Mouse (Mus musculus): ENCODE results near the gene Cacna1g. TPM values are rescaled to one million over a fixed set of nuclear protein-coding genes. Genes with fewer than 3 reads are reported as not detected.

The Cacna1g gene
- total RNA-seq (2023), result not detected

GRCm38 (mm10) chr11:94473707-94474543 is at the start of gene Cacna1g:
Gene Cacna1g, minus strand, starts transcription at chr11:94474198.

GRCm38 (mm10) chr11:94521219-94521843 is 47.3 kb upstream of the Cacna1g start, which contains the start of gene Mycbpap:
Gene Mycbpap, minus strand, starts transcription at chr11:94521742.

GRCm38 (mm10) chr11:94499661-94500152 is 25.7 kb upstream of the Cacna1g start, which contains the start of gene Epn3:
Gene Epn3, minus strand, starts transcription at chr11:94499974.

GRCm38 (mm10) chr11:94486001-94486400 is 12.0 kb upstream of the Cacna1g start, which contains the start of gene Spata20:
Gene Spata20, minus strand, starts transcription at chr11:94486179.

GRCm38 (mm10) chr11:94392672-94393109 is 81.3 kb downstream of the Cacna1g start, which contains the start of gene Abcc3:
Gene Abcc3, minus strand, starts transcription at chr11:94392997.

Other genes starting within 250 kb of the Cacna1g start
- 1.1 TPM for gene Wfikkn2, start 228.2 kb downstream of the Cacna1g start, total RNA-seq (2023)
- gene Gm21885, start 192.3 kb downstream of the Cacna1g start, total RNA-seq (2023), result not detected
- gene Luc7l3, start 152.2 kb downstream of the Cacna1g start, total RNA-seq (2023), result 108 TPM
- 49.0 TPM for gene Ankrd40, start 146.2 kb downstream of the Cacna1g start, total RNA-seq (2023)
- 4.5 TPM for gene Abcc3, start 81.2 kb downstream of the Cacna1g start, total RNA-seq (2023)
- gene Spata20, start 12.0 kb upstream of the Cacna1g start, total RNA-seq (2023), result not detected
- not detected for gene Epn3, start 25.8 kb upstream of the Cacna1g start, total RNA-seq (2023)
- gene Mycbpap, start 47.5 kb upstream of the Cacna1g start, total RNA-seq (2023), result not detected
- gene Rsad1, start 75.1 kb upstream of the Cacna1g start, total RNA-seq (2023), result 5.4 TPM
- gene Chad, start 90.8 kb upstream of the Cacna1g start, total RNA-seq (2023), result not detected
- gene Acsf2, start 127.7 kb upstream of the Cacna1g start, total RNA-seq (2023), result 27.1 TPM
- gene Lrrc59, start 155.6 kb upstream of the Cacna1g start, total RNA-seq (2023), result 55.8 TPM
- 21.0 TPM for gene Mrpl27, start 179.6 kb upstream of the Cacna1g start, total RNA-seq (2023)
- 1.4 TPM for gene Eme1, start 179.8 kb upstream of the Cacna1g start, total RNA-seq (2023)
- gene Xylt2, start 203.3 kb upstream of the Cacna1g start, total RNA-seq (2023), result 42.7 TPM
- gene Gm11541, start 230.3 kb upstream of the Cacna1g start, total RNA-seq (2023), result not detected